Mouse (Mus musculus) liver, embryonic 16.5 days (tissue): ENCODE measurements at regions not wholly inside any gene's neighbourhood (a gene's known extent, or its start where the extent isn't known, plus 50 kb on each side); places are given as distances from the start of the nearest gene placed in this dataset.

Source experiments
- ATAC-seq: fragments of 200-750 bp; cut with Nextera tagmentation; 2 replicates; pipeline ENCODE4 v1.8.0; 2017; ENCODE audit warnings: low read depth, mild to moderate bottlenecking, moderate number of reproducible peaks, moderate library complexity
- H3K27ac ChIP-seq: fragments of 300-500 bp; sonication (generic); 2 replicates; pipeline ENCODE4 v1.5.1; 2014; ENCODE audit warnings: mild to moderate bottlenecking, low read length
- H3K27me3 ChIP-seq: fragments of 300-500 bp; sonication (generic); 2 replicates; pipeline ENCODE4 v1.6.1; 2014; ENCODE audit warnings: low read depth, low read length, mixed read lengths; ENCODE audit not compliant: control insufficient read depth, insufficient read depth
- H3K36me3 ChIP-seq: fragments of 300-500 bp; sonication (generic); 2 replicates; pipeline ENCODE4 v1.6.1; 2014; ENCODE audit warnings: mild to moderate bottlenecking; ENCODE audit not compliant: control insufficient read depth, insufficient read depth
- H3K4me1 ChIP-seq: fragments of 300-500 bp; sonication (generic); 2 replicates; pipeline ENCODE4 v1.6.1; 2014; ENCODE audit warnings: low read depth, low read length, mixed read lengths; ENCODE audit not compliant: control insufficient read depth
- H3K4me2 ChIP-seq: fragments of 300-500 bp; sonication (generic); 2 replicates; pipeline ENCODE4 v1.6.1; 2014; ENCODE audit warnings: low read depth, low read length, mixed read lengths
- H3K4me3 ChIP-seq: fragments of 300-500 bp; sonication (generic); 2 replicates; pipeline ENCODE4 v1.5.1; 2014; ENCODE audit warnings: low read depth, mild to moderate bottlenecking, low read length
- H3K9ac ChIP-seq: fragments of 300-500 bp; sonication (generic); 2 replicates; pipeline ENCODE4 v1.6.1; 2014; ENCODE audit warnings: low read depth, low read length
- H3K9me3 ChIP-seq: fragments of 300-500 bp; sonication (generic); replicated peaks from 2 replicates; pipeline ENCODE4 v1.6.1; 2016; ENCODE audit warnings: low read length; ENCODE audit not compliant: control insufficient read depth
- WGBS: fragments of 180-500 bp; shearing (Covaris S2); extraction: QIAGEN DNeasy Blood & Tissue Kit; methylation state at CpG from one replicate; pipeline ENCODE4 v1.1.7; 2014; ENCODE audit not compliant: insufficient replicate concordance; 5-methylcytosine and 5-hydroxymethylcytosine counted together

- WGBS = 40% methylated on average over 2 of the region's 2 CpGs
- Histone ChIP-seq H3K9ac (no peak overlapping the region), H3K4me2 (no peak overlapping the region), H3K9me3 (no peaks in the 10 kb centered on the region), H3K4me3 (no peak overlapping the region), H3K27me3 (no peaks in the 10 kb centered on the region), H3K27ac (no peak overlapping the region), H3K4me1 (no peaks in the 10 kb centered on the region), H3K36me3 (no peaks in the 10 kb centered on the region)
- no peak for ATAC-seq
These were observed 133.9 kb upstream of the Eci2 start for GRCm38 (mm10) chr13:35160767-35161166.

DNA sequence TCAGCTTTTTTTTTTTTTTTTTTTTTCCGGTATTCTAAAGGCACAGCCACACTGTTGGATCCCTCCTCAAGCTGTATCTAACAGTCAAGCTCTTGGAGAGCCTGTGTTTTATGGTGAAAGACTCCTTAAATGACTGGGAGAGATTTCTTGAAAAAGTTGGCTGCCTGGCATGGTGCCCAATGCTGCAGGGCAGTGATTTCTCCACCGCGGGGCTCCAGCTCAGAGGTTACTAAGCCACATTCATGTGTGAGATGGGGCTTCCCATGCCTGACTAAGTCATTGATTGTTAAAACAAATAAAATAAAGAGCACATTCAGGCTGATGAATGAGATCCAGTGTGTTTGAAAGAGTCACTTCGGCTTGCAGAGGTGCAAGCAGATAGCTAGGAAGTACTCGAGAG is 139.2 kb upstream of the Eci2 start:
- ATAC-seq = no peak
- H3K9me3 ChIP-seq = no peaks in the 10 kb centered on the region
- no peaks in the 10 kb centered on the region for H3K27me3 ChIP-seq
- no peak overlapping the region for H3K4me3 ChIP-seq
- WGBS = 69% methylated on average over 5 of the region's 5 CpGs
- no peak overlapping the region for H3K4me2 ChIP-seq
- H3K27ac ChIP-seq = no peak overlapping the region
- no peaks in the 10 kb centered on the region for H3K4me1 ChIP-seq
- no peak overlapping the region for H3K9ac ChIP-seq
- H3K36me3 ChIP-seq = no peaks in the 10 kb centered on the region

- no peak overlapping the region for H3K27ac ChIP-seq
- no peak overlapping the region for H3K4me2 ChIP-seq
- H3K9ac ChIP-seq = no peak overlapping the region
- H3K9me3 ChIP-seq = no peaks in the 10 kb centered on the region
- WGBS = 61% methylated on average over 8 of the region's 8 CpGs
- H3K4me1 ChIP-seq = no peaks in the 10 kb centered on the region
- no peaks in the 10 kb centered on the region for H3K36me3 ChIP-seq
- no peak for ATAC-seq
- H3K4me3 ChIP-seq = no peak overlapping the region
- no peaks in the 10 kb centered on the region for H3K27me3 ChIP-seq
These were observed 140.1 kb upstream of the Eci2 start for GRCm38 (mm10) chr13:35166831-35167541.

DNA sequence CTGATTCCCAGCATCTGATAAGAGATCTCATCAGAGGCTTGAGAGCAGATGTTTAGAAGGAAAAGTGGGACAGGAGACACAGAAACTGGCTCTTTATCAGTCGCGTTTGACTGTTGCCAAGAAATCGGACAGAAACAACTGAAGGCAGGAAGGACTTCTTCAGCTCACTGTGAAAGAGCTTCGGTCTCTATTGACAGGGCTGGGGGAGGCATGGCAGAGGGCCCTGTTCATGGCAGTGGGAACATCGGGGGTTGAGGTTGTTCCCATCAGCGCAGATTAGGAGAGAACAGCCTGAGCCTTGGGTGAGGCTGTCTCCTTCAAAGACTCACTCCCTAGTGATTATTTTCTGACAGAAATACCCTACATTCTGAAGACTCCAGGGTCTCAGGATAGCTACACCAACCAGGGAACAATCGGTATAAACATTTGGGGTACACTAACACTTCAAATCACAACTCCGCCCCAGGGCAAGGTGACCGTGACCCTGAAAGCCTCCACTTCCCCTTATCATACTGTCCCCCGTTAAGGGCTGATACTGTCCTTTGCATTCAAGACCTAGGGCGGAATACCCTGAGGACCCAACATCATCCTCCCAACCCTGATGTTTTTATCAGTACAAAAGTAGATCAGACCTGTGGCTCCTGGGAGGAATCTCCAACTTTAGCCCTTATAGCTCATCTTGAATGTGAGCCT is 144.8 kb upstream of the Eci2 start:
- no peak for ATAC-seq
- WGBS = 65% methylated on average over 11 of the region's 11 CpGs
- no peaks in the 10 kb centered on the region for H3K27me3 ChIP-seq

GRCm38 (mm10) chr13:35173522-35173921 is 146.6 kb upstream of the Eci2 start:
- Histone ChIP-seq H3K9me3 (no peaks in the 10 kb centered on the region), H3K4me1 (no peaks in the 10 kb centered on the region), H3K27me3 (no peaks in the 10 kb centered on the region), H3K4me3 (no peak overlapping the region), H3K36me3 (no peaks in the 10 kb centered on the region), H3K9ac (no peak overlapping the region), H3K4me2 (no peak overlapping the region), H3K27ac (no peak overlapping the region)
- 48% methylated on average over 2 of the region's 2 CpGs for WGBS
- ATAC-seq = no peak

More for the DNA sequence above, 144.8 kb upstream of the Eci2 start:
- H3K9ac ChIP-seq = no peak overlapping the region
- H3K4me2 ChIP-seq = no peak overlapping the region
- no peaks in the 10 kb centered on the region for H3K36me3 ChIP-seq
- no peaks in the 10 kb centered on the region for H3K4me1 ChIP-seq
- H3K27ac ChIP-seq = no peak overlapping the region
- no peak overlapping the region for H3K4me3 ChIP-seq
- H3K9me3 ChIP-seq = no peaks in the 10 kb centered on the region

DNA sequence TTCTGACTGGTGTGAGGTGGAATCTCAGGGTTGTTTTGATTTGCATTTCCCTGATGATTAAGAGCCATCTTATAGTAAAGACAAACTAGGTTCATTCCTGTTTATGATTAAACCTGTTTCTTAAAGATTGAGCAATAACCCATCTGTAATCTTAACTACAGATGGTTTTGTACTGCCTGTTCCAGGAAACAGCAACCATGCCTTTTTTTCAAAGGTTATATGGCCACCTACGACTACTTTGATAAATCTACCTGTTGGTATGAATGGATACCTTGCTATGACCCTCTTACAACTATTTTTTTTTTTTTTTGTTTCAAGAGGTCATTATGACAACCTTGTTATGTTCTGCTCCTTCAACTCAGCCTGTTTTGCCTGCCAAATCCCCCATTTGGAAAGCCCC is 148.7 kb upstream of the Eci2 start:
- Histone ChIP-seq H3K4me2 (no peak overlapping the region), H3K9ac (no peak overlapping the region), H3K9me3 (no peaks in the 10 kb centered on the region), H3K27ac (no peak overlapping the region), H3K36me3 (no peaks in the 10 kb centered on the region), H3K27me3 (no peaks in the 10 kb centered on the region), H3K4me1 (no peaks in the 10 kb centered on the region), H3K4me3 (no peak overlapping the region)
- no peak for ATAC-seq
- WGBS = 32% methylated on average over 1 of the region's 1 CpGs

GRCm38 (mm10) chr13:35177305-35177704 is 150.4 kb upstream of the Eci2 start:
- Histone ChIP-seq H3K9me3 (no peaks in the 10 kb centered on the region), H3K4me3 (no peak overlapping the region), H3K27me3 (no peaks in the 10 kb centered on the region), H3K4me2 (no peak overlapping the region), H3K9ac (no peak overlapping the region), H3K36me3 (no peaks in the 10 kb centered on the region), H3K4me1 (no peaks in the 10 kb centered on the region), H3K27ac (no peak overlapping the region)
- no peak for ATAC-seq
- WGBS = 37% methylated on average over 2 of the region's 2 CpGs

GRCm38 (mm10) chr13:35189028-35189711 is 162.3 kb upstream of the Eci2 start:
- 10% methylated on average over 16 of the region's 16 CpGs for WGBS
- ATAC-seq = peak; percentile 27; the same call in 1 of the 2 replicates
- Histone ChIP-seq H3K27me3 (no peaks in the 10 kb centered on the region), H3K4me3 (no peak overlapping the region), H3K9me3 (no peaks in the 10 kb centered on the region), H3K9ac (no peak overlapping the region), H3K36me3 (no peaks in the 10 kb centered on the region), H3K27ac (no peak overlapping the region), H3K4me1 (no peaks in the 10 kb centered on the region), H3K4me2 (0 out of 2 replicates have a peak overlapping the region, but pooled peaks have one; percentile 20)

DNA sequence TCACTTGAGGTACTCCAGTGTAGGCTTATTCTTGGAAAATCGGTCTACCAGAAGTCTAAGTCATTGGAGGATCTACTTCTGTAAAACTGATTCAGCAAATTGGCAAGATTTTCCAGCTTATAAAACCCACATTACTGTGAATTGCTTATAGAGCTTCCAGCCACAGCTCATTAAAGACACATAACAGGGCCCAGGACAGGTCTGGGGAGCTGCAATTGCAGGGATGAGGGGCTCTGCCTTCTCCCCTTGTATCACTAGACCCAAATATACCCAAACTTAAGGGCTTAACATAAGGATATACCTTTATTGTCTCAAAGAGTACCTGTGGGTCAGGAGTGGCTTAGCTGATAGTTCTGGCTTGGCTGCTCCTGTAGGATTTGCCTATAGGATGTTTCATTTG is 175.2 kb upstream of the Eci2 start:
- H3K9ac ChIP-seq = no peak overlapping the region
- H3K27me3 ChIP-seq = no peaks in the 10 kb centered on the region
- no peak overlapping the region for H3K4me3 ChIP-seq
- H3K27ac ChIP-seq = no peak overlapping the region
- H3K4me1 ChIP-seq = no peaks in the 10 kb centered on the region
- no peaks in the 10 kb centered on the region for H3K9me3 ChIP-seq
- no peak for ATAC-seq
- H3K4me2 ChIP-seq = no peak overlapping the region
- H3K36me3 ChIP-seq = no peaks in the 10 kb centered on the region
- WGBS = 58% methylated on average over 1 of the region's 1 CpGs
